24 mouse cellular contexts compared by ENCODE assay signal in the genomic region with DNA sequence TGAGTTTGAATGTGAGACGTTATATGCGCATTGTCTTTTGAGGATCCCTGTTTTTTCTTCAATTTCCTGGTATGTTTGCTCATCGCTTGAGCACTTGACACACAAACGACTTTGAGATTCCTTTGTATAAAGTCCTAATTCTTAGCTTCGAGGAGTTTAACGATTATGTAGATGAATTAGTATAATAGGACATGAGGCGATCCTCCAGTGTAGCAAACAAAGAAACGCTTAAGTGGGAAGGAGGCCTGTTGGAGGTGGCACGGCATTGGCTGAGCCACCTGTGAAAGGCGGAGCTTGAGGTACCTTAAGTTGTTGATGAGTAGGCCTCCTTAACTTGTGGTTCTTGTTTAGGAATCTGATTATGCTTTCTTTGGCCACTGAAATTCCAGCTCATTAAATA.
DNase-seq lines count a peak whose midpoint lies in the region; ATAC-seq and TF ChIP-seq lines count a peak whose summit lies in the region.
"Had no signal": no experiment of that assay in that cellular context is flagged by ENCODE, and none has a peak within 500 bp of the region (broad histone marks: within the 10 kb centered on the region; RNA-seq: fewer than 3 reads in every experiment).

No protein-coding gene starts in this region.

- H3K4me2 ChIP-seq in kidney, embryonic 15.5 days = no peak overlapping the region
- no peak overlapping the region for H3K4me2 ChIP-seq in neural tube, embryonic 15.5 days

- H3K4me1 ChIP-seq in kidney, embryonic 15.5 days = peaks cover 21% of the 10 kb centered on the region
- peaks cover 26% of the 10 kb centered on the region for H3K4me1 ChIP-seq in neural tube, embryonic 15.5 days
- H3K4me1 ChIP-seq in ES-E14 (ENCODE audit: control insufficient read depth in 2 of 2, insufficient read depth in 2 of 2, low read length in 2 of 2, poor library complexity in 1 of 2) = peaks cover 5% of the 10 kb centered on the region in 2 experiments; a peak in 3 of 4 replicates

- H3K27ac ChIP-seq in kidney, embryonic 15.5 days = no peak overlapping the region
- no peak overlapping the region for H3K27ac ChIP-seq in neural tube, embryonic 15.5 days (replicated peaks)
- peak overlapping the region; percentile 87; the same call in 1 of the 2 replicates for H3K27ac ChIP-seq in ES-E14 (ENCODE audit: insufficient read depth, low read depth, low read length, poor library complexity, severe bottlenecking)
- H3K27ac ChIP-seq: embryonic facial prominence, embryonic 13.5 days; forebrain, embryonic 12.5 days; hindbrain, embryonic 12.5 days; left cerebral cortex, adult 2 months; midbrain, embryonic 15.5 days had no signal

- 0 out of 2 replicates have a peak overlapping the region, but pooled peaks have one; percentile 95 for H3K4me3 ChIP-seq in kidney, embryonic 15.5 days (replicated peaks)
- no peak overlapping the region for H3K4me3 ChIP-seq in neural tube, embryonic 15.5 days (replicated peaks)
- H3K4me3 ChIP-seq in ES-E14 (ENCODE audit: insufficient read depth in 1 of 2, low read depth in 1 of 2, low read length in 2 of 2, poor library complexity in 1 of 2, severe bottlenecking in 1 of 2) = peak overlapping the region; percentile 74 to 84
- H3K4me3 ChIP-seq: left cerebral cortex, adult 2 months had no signal

- DNase-seq in kidney, postnatal 36 days = no peak
- peak; percentile 12 for DNase-seq in neural tube, embryonic 10.5 days (ENCODE audit: extremely low spot score, low spot score)
- DNase-seq in ES-E14 (ENCODE audit: low read depth, low spot score) = peak; percentile 61
- DNase-seq in ZHBTc4 (ENCODE audit: low read depth, low spot score) = peak; percentile 92
- DNase-seq in gastrocnemius, adult 8-10 months (ENCODE audit: low spot score in 2 of 2) = no peak
- DNase-seq in adrenal gland, postnatal 36 days = no peak
- DNase-seq: cerebellum, adult 11-12 months; cerebellum, postnatal 14 days; gastrocnemius, adult 2 months; heart, postnatal 10 days; kidney, adult 11 months; layer of hippocampus, adult 9-11 months; lung, adult 2 months; lung, postnatal 14 days; right cerebral cortex, postnatal 14 days; spleen, adult 18-20 months had no signal

- peaks cover 19% of the 10 kb centered on the region for H3K27me3 ChIP-seq in kidney, embryonic 15.5 days
- H3K27me3 ChIP-seq in neural tube, embryonic 15.5 days (replicated peaks) = peaks cover 17% of the 10 kb centered on the region

- H3K36me3 ChIP-seq in kidney, embryonic 15.5 days = no peaks in the 10 kb centered on the region
- no peaks in the 10 kb centered on the region for H3K36me3 ChIP-seq in neural tube, embryonic 15.5 days
- no peaks in the 10 kb centered on the region for H3K36me3 ChIP-seq in ES-E14 (ENCODE audit: control insufficient read depth, insufficient read depth, low read length, poor library complexity, severe bottlenecking)
- H3K36me3 ChIP-seq: embryonic facial prominence, embryonic 13.5 days; forebrain, embryonic 12.5 days; hindbrain, embryonic 12.5 days; midbrain, embryonic 15.5 days had no signal

- H3K9ac ChIP-seq in kidney, embryonic 15.5 days = no peak overlapping the region
- no peak overlapping the region for H3K9ac ChIP-seq in neural tube, embryonic 15.5 days (replicated peaks)
- peak overlapping the region; percentile 76; the same call in 1 of the 2 replicates for H3K9ac ChIP-seq in ES-E14 (ENCODE audit: insufficient read depth, low read depth, low read length, poor library complexity, severe bottlenecking)
- H3K9ac ChIP-seq: embryonic facial prominence, embryonic 13.5 days; forebrain, embryonic 12.5 days; hindbrain, embryonic 12.5 days; midbrain, embryonic 15.5 days had no signal

- H3K9me3 ChIP-seq in kidney, embryonic 15.5 days (replicated peaks) = no peaks in the 10 kb centered on the region
- H3K9me3 ChIP-seq in neural tube, embryonic 15.5 days (replicated peaks) = no peaks in the 10 kb centered on the region
- H3K9me3 ChIP-seq in ES-E14 (ENCODE audit: control insufficient read depth, insufficient read depth, low read depth, low read length) = no peaks in the 10 kb centered on the region
- H3K9me3 ChIP-seq: embryonic facial prominence, embryonic 13.5 days; forebrain, embryonic 12.5 days; G1E; hindbrain, embryonic 12.5 days; midbrain, embryonic 15.5 days had no signal

- WGBS in kidney, embryonic 15.5 days = 26% methylated on average over 10 of the region's 10 CpGs
- 14% methylated on average over 10 of the region's 10 CpGs for WGBS in neural tube, embryonic 15.5 days

- in situ Hi-C loops in ES-E14 (cut with MboI; ENCODE audit: low sequenced_read_pairs in 2 of 2, unreplicated experiment in 2 of 2) = no loop called here

- no peak for ATAC-seq in kidney, embryonic 15.5 days (replicated peaks; ENCODE audit: low FRiP score)
- ATAC-seq in neural tube, embryonic 15.5 days (ENCODE audit: low FRiP score) = no peak
- ATAC-seq: midbrain, embryonic 15.5 days had no signal

TF ChIP-seq in ES-E14, 5 proteins besides CTCF, POLR2A, EP300 and RAD21:
- TF ChIP-seq ZNF384 (IDR thresholded peaks at IDR 0.05; ENCODE audit: low read depth, low read length) = peak; percentile 24; the same call in 1 of the 2 replicates
- no peak for TF ChIP-seq HCFC1 (IDR thresholded peaks at IDR 0.05; ENCODE audit: borderline replicate concordance, insufficient read depth, low read length)

Comparison
In these comparisons a context has a peak if more than half of its experiments do, and no peak if none do; other contexts are left out.
1. DNase-seq: peak in neural tube, embryonic 10.5 days (single experiment), ES-E14 (single experiment) and ZHBTc4 (single experiment); none in kidney, postnatal 36 days (0 of 2), gastrocnemius, adult 8-10 months (0 of 2) and adrenal gland, postnatal 36 days (0 of 2).